Mouse (Mus musculus): ENCODE results near the gene Zmat5.
"Not testable (repeated sequence)": the region's sequence is repeated elsewhere in the genome, so short reads cannot be mapped to it uniquely, and the experiment has no call there.

Gene Zmat5

GRCm38 (mm10) chr11:4691213-4691612 lies 13.3 kb upstream of the Zmat5 start:
- no peak for DNase-seq

- no peak for DNase-seq
Measured at GRCm38 (mm10) chr11:4692162-4692561, 12.3 kb upstream of the Zmat5 start.

- peak; percentile 95 for DNase-seq
Measured at GRCm38 (mm10) chr11:4697043-4697983, 7.2 kb upstream of the Zmat5 start.

- no peak for DNase-seq
Measured at GRCm38 (mm10) chr11:4700726-4701125, 3.8 kb upstream of the Zmat5 start.

GRCm38 (mm10) chr11:4703688-4704071 lies 798 bp upstream of the Zmat5 start:
- no peak for DNase-seq

- DNase-seq, result no peak
Measured at GRCm38 (mm10) chr11:4705178-4705577, 700 bp downstream of the Zmat5 start.

- DNase-seq, result not testable (repeated sequence)
Measured at GRCm38 (mm10) chr11:4710188-4710587, 5.7 kb downstream of the Zmat5 start.

GRCm38 (mm10) chr11:4712822-4713221 lies 8.3 kb downstream of the Zmat5 start:
- DNase-seq, result no peak

- DNase-seq, result peak; percentile 85
Measured at GRCm38 (mm10) chr11:4714727-4715126, 10.2 kb downstream of the Zmat5 start.

- peak; percentile 75 for DNase-seq
Measured at GRCm38 (mm10) chr11:4715596-4715995, 11.1 kb downstream of the Zmat5 start.

GRCm38 (mm10) chr11:4716530-4717236 lies 12.2 kb downstream of the Zmat5 start:
- peak; percentile 85 for DNase-seq

- DNase-seq, result peak; percentile 84
Measured at GRCm38 (mm10) chr11:4718548-4718947, 14.1 kb downstream of the Zmat5 start.

GRCm38 (mm10) chr11:4719961-4720360 lies 15.5 kb downstream of the Zmat5 start:
- peak; percentile 81 for DNase-seq

GRCm38 (mm10) chr11:4720393-4720792 lies 15.9 kb downstream of the Zmat5 start:
- peak; percentile 85 for DNase-seq

- peak; percentile 84 for DNase-seq
Measured at GRCm38 (mm10) chr11:4720900-4721580, 16.6 kb downstream of the Zmat5 start.

GRCm38 (mm10) chr11:4721728-4722127 lies 17.2 kb downstream of the Zmat5 start:
- DNase-seq, result no peak

- no peak for DNase-seq
Measured at GRCm38 (mm10) chr11:4729603-4730002, 25.1 kb downstream of the Zmat5 start.

GRCm38 (mm10) chr11:4730096-4730495 lies 25.6 kb downstream of the Zmat5 start:
- DNase-seq, result no peak

GRCm38 (mm10) chr11:4730913-4731312 lies 26.4 kb downstream of the Zmat5 start:
- DNase-seq, result no peak

- DNase-seq, result no peak
Measured at GRCm38 (mm10) chr11:4731781-4732180, 27.3 kb downstream of the Zmat5 start.

- no peak for DNase-seq
Measured at GRCm38 (mm10) chr11:4734179-4734578, 29.7 kb downstream of the Zmat5 start.

- peak; percentile 83 for DNase-seq
Measured at GRCm38 (mm10) chr11:4736355-4736754, 31.9 kb downstream of the Zmat5 start.

GRCm38 (mm10) chr11:4737682-4738081 lies 33.2 kb downstream of the Zmat5 start:
- no peak for DNase-seq
